Mouse (Mus musculus) CH12F3 (cell line): ENCODE results near the gene Rpa1.
"Not testable (repeated sequence)": the region's sequence is repeated elsewhere in the genome, so short reads cannot be mapped to it uniquely, and the experiment has no call there.

ENCODE experiments used
- in situ Hi-C: fragments of 300-500 bp; cut with MboI; formaldehyde crosslinking; loops from 2 replicates; pipeline ENCODE4 v1.14.3; 2020; ENCODE audit warnings: low sequenced_read_pairs

Gene Rpa1

DNA sequence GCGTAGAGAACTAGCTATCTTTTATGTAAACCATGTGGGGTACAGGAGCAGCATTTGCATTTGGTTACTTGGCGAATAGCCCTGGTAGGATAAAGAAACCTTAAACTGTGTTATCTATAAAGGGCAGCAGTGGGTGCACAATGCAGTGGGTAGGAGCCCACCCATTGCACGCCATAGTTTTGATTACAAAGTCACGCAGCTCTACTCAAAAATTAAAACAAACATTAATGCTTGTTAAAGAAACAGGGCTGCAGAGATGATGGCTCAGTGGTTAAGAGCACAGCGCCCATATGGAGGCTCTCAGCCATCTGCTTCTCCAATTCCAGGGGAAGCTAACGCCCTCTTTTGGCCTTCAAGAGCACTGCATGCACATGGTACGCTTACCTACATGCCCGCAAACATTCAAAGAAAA, 24.8 kb downstream of the Rpa1 start:
- in situ Hi-C loops = no loop called here

DNA sequence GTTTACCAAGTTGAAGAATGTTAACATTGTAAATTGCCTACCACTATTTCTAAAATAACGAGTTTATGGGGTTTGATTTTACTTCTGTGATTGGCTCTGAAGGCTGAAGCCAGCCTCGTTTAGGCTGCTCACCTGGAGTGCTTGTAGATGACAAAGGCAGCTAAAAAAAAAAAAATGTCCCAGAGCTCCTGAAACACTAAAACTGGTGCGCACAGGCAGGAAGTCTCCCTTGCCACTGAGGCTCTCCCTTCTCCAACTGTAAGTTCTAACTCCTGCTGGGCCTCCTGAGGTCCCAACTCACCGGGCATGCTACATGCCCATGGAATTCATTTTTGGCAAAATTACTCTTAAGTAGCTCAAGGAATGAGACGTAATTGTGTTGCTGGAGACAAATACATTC, 28.9 kb downstream of the Rpa1 start:
- in situ Hi-C loops = no loop called here

GRCm38 (mm10) chr11:75318351-75319221, 29.5 kb downstream of the Rpa1 start:
- in situ Hi-C loops = no loop called here

DNA sequence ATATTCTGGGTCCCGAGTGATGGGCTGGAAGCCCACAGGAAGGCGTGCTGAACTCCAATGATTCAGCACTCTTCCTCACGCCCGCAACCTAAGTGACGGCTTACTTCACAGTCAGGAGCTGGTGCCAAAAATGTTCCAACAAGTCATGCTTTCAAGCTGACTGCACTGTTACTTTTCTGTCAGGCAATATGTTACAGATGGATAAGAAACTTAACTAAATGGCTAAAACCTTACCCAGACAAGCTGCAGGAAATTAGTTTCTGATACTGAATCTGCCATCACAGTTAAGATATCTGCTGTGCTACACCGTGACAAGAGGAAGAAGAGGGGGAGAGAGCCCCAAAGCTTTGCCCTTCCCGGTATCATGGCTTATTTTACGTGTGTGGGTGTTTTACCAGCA, 34.3 kb downstream of the Rpa1 start:
- in situ Hi-C loops = no loop called here

DNA sequence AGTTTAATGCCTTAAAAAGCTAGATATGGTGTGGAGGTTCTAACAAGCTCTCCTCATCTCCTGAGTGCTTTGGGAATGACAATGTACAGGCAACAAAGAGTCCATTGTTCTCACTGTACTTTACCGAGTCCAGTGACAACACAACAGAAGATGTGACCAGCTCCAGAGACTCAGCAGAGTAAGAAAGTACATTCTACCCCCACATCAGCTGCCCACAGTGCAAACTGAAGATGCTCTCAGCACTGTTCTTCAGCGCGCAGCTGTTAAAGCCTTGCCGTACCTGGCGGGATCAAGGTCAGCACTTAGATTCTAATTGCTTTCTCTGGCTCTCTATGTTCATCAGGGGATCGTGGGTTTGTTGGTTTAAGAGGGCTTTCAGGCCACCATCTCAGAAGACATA, 36.4 kb downstream of the Rpa1 start:
- in situ Hi-C loops = no loop called here

GRCm38 (mm10) chr11:75310813-75311212, 37.3 kb downstream of the Rpa1 start:
- in situ Hi-C loops = no loop called here

DNA sequence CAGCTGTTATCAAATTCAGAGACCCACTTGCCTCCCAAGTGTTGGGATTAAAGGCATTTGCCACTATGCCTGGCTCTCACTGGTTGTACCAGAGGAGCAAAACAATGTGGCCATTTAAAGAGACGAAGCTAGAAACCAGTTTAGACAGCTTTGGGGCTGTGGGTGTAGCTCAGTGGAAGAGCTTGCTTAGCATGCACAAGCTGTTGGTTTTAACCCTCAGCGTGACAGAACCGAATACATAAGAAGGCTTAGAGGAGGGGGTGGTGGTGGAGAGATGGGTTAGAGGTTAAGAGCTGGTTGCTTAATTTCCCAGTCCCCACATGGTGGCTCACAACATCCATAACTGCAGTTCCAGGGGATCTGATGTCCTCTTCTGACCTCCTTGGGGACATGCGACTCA, 39.5 kb downstream of the Rpa1 start:
- in situ Hi-C loops = no loop called here

GRCm38 (mm10) chr11:75304797-75305196, 43.3 kb downstream of the Rpa1 start:
- in situ Hi-C loops = no loop called here

DNA sequence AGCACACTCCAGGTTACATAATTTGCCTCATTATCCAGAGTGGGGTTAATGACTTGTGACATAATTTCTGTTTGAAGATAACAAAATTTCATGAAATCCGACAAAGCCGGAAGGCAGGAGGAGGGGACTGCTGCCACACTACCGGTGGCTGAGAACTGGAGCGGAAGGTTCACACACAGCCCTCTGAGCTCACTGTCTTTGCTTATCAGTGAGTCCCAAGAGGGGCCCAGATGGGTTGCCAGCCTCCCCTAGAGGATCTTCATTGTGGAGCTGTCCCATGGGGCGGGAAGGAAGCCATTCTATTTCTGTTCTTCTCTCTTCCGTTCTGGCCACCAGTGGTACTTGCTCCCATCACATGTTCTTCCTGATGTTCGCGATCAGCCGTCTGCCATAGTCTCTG, 47.2 kb downstream of the Rpa1 start:
- in situ Hi-C loops = no loop called here

DNA sequence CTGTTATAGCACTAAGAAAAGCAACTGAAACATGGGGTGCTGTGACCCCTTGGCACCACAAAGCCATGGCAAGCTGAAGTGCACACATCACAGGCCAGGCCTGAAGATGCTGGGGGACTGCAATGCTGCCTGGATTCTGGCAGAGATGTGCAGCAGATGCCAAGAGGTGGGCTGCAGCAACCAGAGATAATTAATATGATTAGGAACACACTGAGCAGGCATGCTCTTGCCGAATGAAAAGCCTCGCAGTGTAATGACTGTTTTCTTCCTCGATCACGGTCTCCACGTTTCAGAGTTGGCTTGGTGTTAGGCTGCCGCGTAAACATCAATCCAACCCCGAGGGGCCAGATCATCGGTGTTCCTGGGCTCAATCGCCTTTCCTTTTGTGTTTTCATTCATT, 48.3 kb downstream of the Rpa1 start:
- in situ Hi-C loops = no loop called here

GRCm38 (mm10) chr11:75298491-75298890, 49.6 kb downstream of the Rpa1 start:
- in situ Hi-C loops = no loop called here

GRCm38 (mm10) chr11:75297631-75298030, 50.5 kb downstream of the Rpa1 start:
- in situ Hi-C loops = no loop called here

- in situ Hi-C loops = no loop called here
These were observed 51.6 kb downstream of the Rpa1 start for GRCm38 (mm10) chr11:75296406-75297005.

DNA sequence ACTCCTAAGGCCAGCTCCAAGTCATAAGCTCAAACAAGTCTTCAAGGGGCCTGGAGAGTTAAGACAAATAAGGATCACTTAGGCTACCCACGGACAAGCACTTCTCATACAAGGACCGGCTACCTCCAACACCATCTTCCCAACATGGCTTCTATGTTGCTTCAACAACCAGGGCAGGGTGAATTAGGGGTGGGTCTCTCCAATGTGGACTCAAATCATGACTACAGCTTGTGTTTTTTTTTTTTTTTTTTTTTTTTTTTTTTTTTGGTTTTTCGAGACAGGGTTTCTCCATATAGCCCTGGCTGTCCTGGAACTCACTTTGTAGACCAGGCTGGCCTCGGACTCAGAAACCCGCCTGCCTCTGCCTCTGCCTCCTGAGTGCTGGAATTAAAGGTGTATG, 52.6 kb downstream of the Rpa1 start:
- in situ Hi-C loops = not testable (repeated sequence)

- in situ Hi-C loops = loop anchor here (5.0 kb wide), 1 partner anchor 113 kb away; no protein-coding TSS in a partner anchor
These were observed 53.3 kb downstream of the Rpa1 start for GRCm38 (mm10) chr11:75294862-75295261.

- in situ Hi-C loops = loop anchor here (5.0 kb wide), 1 partner anchor 112 kb away; no protein-coding TSS in a partner anchor
These were observed 54.2 kb downstream of the Rpa1 start for GRCm38 (mm10) chr11:75293852-75294361.

DNA sequence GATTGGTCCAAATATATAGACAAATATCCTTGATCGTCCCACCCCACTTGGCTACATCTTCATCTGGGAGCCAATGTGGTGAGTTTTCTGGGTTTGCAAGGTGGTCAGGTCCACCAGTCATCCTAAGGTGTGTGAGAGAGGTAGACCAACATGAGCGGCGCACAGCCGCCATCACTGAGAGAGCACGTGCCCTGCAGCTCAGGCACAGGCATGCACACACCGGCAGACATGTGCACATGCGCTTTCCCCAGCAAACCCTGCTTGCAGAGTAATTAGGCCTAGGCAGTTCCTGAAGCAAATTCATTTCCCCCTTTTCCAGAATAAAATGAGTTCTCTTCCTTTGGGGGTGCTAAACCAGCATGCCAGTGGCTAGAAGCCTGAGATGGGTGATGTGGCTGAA, 55.8 kb downstream of the Rpa1 start:
- in situ Hi-C loops = loop anchor here (5.0 kb wide), 1 partner anchor 110 kb away; no protein-coding TSS in a partner anchor

- in situ Hi-C loops = loop anchor here (5.0 kb wide), 1 partner anchor 109 kb away; no protein-coding TSS in a partner anchor
These were observed 56.5 kb downstream of the Rpa1 start for GRCm38 (mm10) chr11:75291389-75292215.

DNA sequence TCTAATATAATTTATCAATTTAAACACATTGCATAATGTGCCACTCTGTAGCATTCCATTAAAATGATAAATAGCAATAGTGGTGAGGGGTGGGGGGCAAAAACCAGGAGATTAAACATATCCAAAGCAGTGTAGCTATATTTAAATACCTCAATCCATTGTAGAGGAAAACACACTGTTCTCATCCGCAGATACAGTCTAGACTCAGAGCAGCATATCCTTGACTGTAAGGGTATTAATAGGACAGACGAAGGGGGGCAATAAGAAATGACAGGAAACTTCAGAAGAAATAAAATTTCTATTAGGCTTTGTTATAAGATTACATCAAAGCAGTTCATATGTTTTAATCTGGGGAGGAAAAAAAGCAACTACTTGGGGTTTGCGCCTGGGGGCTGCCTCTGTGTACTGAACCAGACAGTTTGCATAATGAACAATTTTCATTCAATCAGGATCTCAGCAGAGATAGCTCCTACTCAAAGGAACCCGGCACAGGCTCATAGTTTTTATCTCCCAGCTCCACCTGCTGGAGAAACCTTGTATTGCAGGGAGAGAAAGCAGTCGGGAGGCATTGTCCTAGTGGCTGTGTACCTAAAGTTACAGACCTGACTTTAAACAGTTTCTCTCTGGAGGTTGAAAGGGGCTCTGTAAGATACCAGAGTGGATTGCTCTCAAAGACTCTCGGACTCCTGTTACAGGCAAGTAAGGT, 57.4 kb downstream of the Rpa1 start:
- in situ Hi-C loops = loop anchor here (5.0 kb wide), 1 partner anchor 108 kb away; no protein-coding TSS in a partner anchor

- in situ Hi-C loops = no loop called here
These were observed 59.0 kb downstream of the Rpa1 start for GRCm38 (mm10) chr11:75289120-75289519.
